Mouse (Mus musculus): ENCODE results near the gene Ccpg1os.

GRCm38 (mm10) chr9:73006175-73006574 is 21.0 kb upstream of the Ccpg1os start:
- no peak for TF ChIP-seq GATA1 (IDR thresholded peaks at IDR 0.05; ENCODE audit: borderline replicate concordance, low read length)
- no peak for TF ChIP-seq FLI1 (IDR thresholded peaks at IDR 0.05; ENCODE audit: low read length)

Data from megakaryocyte, embryonic 14.5 days (primary cell).